Mouse (Mus musculus) neural tube, embryonic 12.5 days (tissue): ENCODE results near the gene Trit1. TPM values are rescaled to one million over a fixed set of nuclear protein-coding genes. Genes with fewer than 3 reads are reported as not detected.
"Not testable (repeated sequence)": the region's sequence is repeated elsewhere in the genome, so short reads cannot be mapped to it uniquely, and the experiment has no call there.

Experiments used
- ATAC-seq: fragments of 200-750 bp; cut with Nextera tagmentation; 2 replicates; pipeline ENCODE4 v1.8.0; 2017; ENCODE audit warnings: low read depth, mild to moderate bottlenecking, moderate TSS enrichment, moderate library complexity; ENCODE audit not compliant: low FRiP score
- H3K27ac ChIP-seq: fragments of 300-500 bp; sonication (generic); 2 replicates; pipeline ENCODE4 v1.5.1; 2016
- H3K27me3 ChIP-seq: fragments of 300-500 bp; sonication (generic); replicated peaks from 2 replicates; pipeline ENCODE4 v1.6.1; 2016; ENCODE audit warnings: mild to moderate bottlenecking
- H3K36me3 ChIP-seq: fragments of 300-500 bp; sonication (generic); 2 replicates; pipeline ENCODE4 v1.6.1; 2016; ENCODE audit warnings: mild to moderate bottlenecking
- H3K4me1 ChIP-seq: fragments of 300-500 bp; sonication (generic); 2 replicates; pipeline ENCODE4 v1.6.1; 2016
- H3K4me2 ChIP-seq: fragments of 300-500 bp; sonication (generic); replicated peaks from 2 replicates; pipeline ENCODE4 v1.6.1; 2016; ENCODE audit warnings: mild to moderate bottlenecking
- H3K4me3 ChIP-seq: fragments of 300-500 bp; sonication (generic); 2 replicates; pipeline ENCODE4 v1.5.1; 2016
- H3K9ac ChIP-seq: fragments of 300-500 bp; sonication (generic); 2 replicates; pipeline ENCODE4 v1.6.1; 2016; ENCODE audit warnings: mild to moderate bottlenecking
- H3K9me3 ChIP-seq: fragments of 300-500 bp; sonication (generic); 2 replicates; pipeline ENCODE4 v1.6.1; 2016; ENCODE audit warnings: mild to moderate bottlenecking
- WGBS: fragments of 180-500 bp; shearing (Covaris S2); methylation state at CpG from one replicate; pipeline ENCODE4 v1.1.7; 2016; 5-methylcytosine and 5-hydroxymethylcytosine counted together
- polyA plus RNA-seq: library from polyadenylated mRNA; unstranded; fragments of >200 nt; fragmentation: Nextera tagmentation; extraction: Ambion mirVana; gene quantifications from 2 replicates; pipeline ENCODE4 v1.2.1, GENCODE M21; 2016

Gene Trit1
- polyA plus RNA-seq, 1 experiment from 2014 or later, result 26.6 TPM

DNA sequence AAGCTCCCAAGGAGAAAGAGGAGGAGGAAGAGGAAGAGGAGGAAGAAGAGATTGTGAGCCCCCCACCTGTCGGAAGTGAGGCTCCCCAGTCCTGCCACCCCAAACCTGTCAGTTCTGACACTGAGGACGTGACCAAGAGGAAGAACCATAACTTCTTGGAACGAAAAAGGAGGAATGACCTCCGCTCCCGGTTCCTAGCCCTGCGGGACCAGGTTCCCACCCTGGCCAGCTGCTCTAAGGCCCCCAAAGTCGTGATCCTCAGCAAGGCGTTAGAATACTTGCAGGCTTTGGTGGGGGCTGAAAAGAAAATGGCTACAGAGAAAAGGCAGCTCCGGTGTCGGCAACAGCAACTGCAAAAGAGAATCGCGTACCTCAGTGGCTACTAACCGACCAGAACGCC is 16.3 kb upstream of the Trit1 start:
- Histone ChIP-seq H3K27me3 (no peaks in the 10 kb centered on the region), H3K9me3 (no peaks in the 10 kb centered on the region), H3K36me3 (peaks cover 32% of the 10 kb centered on the region), H3K4me1 (peaks cover 30% of the 10 kb centered on the region), H3K27ac (peak overlapping the region; percentile 86), H3K4me3 (peak overlapping the region; percentile 88; the same call in 1 of the 2 replicates), H3K4me2 (peak overlapping the region; percentile 80), H3K9ac (peak overlapping the region; percentile 52; the same call in 1 of the 2 replicates)
- 37% methylated on average over 14 of the region's 14 CpGs for WGBS
- ATAC-seq, result no peak

DNA sequence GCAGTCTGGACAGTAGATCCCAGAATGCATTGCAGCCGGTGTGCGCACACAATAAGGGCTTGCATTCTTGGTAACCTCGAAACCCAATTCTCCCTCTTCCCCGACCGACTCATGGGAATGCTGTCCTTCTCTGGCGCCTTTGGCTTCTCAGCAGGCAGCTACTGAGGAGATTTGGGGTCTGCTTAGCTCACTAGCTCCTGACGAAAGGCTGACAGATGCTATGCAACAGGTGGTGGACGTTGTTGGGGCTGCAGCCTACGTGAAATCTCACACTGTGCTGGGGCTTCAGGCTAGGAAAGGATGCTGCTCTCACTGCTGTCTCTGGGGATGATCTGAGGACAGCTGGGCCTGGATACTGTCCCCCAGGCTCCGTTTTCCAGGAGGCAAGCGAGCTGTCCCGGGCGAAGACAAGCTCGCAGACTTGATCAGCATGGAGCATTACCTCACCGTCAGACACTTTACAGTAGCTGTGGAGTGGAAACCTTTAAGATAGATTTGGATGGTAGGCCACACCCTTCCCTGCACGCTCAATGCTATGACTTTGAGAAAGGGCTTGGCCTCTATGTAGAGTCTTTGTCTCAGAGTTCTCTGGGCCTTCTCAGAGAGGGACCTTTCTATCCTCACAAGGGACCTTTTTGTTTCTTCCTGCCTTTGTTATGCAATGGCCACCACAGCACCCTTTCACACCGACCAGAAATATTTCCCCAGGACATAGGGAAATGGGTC is 15.6 kb upstream of the Trit1 start:
- WGBS, result 28% methylated on average over 17 of the region's 17 CpGs
- ATAC-seq, result no peak
- Histone ChIP-seq H3K27me3 (no peaks in the 10 kb centered on the region), H3K4me2 (peak overlapping the region; percentile 80), H3K36me3 (peaks cover 32% of the 10 kb centered on the region), H3K9ac (no peak overlapping the region; the same call in 1 of the 2 replicates), H3K4me1 (peaks cover 30% of the 10 kb centered on the region), H3K4me3 (no peak overlapping the region), H3K27ac (peak overlapping the region; percentile 86; the same call in 1 of the 2 replicates), H3K9me3 (no peaks in the 10 kb centered on the region)

DNA sequence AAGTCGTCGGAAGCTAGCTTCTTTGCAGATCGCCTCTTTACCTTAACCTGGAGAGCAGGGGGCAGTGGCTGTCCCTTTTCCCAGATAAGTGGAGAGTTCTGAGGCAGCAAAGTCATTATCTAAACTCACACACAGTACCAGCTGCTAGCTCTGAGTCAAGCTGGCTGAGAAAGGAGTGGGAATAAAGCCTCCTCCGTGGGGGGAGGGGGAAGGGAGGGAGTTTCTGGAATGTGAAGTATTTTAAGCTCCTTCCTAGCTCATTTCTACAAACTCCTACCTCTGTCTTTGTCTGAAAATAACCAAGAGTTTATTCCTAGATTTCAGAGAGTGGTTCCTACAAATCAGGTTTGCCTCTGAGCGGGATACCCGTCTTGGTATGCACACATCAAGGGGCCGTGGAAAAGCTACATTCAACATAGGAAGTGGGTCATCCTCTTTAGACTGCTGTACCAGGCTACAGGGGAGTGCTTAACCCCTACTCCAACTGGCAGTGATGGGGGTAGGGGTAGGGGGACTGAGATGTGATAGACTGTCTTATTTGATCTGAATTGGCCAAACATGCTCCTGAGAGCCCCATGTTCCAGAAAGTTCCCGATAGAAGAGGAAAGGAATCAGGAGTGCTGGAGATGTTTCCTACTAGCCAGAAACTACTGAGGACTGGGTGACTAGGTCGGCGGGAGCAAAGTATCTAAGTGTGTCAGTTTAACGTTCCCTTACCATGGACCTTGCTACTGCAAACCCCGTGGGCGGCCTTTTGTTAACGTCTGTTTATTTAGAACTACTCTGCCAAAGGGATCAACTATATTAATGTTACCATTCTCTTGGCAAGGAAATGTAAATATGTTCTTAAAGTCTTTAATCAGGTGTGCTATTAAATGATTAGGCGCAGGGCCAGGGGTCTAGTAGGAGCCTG is 11.1 kb upstream of the Trit1 start:
- H3K27me3 ChIP-seq, result no peaks in the 10 kb centered on the region
- H3K36me3 ChIP-seq, result peaks cover 27% of the 10 kb centered on the region
- ATAC-seq, result no peak
- H3K27ac ChIP-seq, result no peak overlapping the region
- H3K4me1 ChIP-seq, result peaks cover 23% of the 10 kb centered on the region
- no peak overlapping the region for H3K4me2 ChIP-seq
- H3K9me3 ChIP-seq, result no peaks in the 10 kb centered on the region
- no peak overlapping the region for H3K9ac ChIP-seq
- no peak overlapping the region for H3K4me3 ChIP-seq
- WGBS, result 53% methylated on average over 15 of the region's 15 CpGs

DNA sequence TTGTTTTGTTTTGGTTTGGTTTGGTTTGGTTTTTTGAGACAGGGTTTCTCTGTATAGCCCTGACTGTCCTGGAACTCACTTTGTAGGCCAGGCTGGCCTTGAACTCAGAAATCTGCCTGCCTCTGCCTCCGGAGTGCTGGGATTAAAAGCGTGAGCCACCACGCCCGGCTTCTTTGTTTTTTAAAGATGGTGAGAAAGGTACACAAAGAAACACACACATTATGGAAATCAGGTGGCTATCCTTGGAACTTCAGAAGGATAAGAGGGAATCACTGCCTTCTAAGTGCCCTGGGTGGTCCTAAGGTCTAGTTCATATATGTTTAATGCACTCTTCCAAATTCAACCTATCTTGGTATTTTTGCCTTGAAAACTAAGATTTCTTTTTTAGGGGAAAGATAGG is 3.9 kb upstream of the Trit1 start:
- WGBS, result 86% methylated on average over 4 of the region's 4 CpGs
- peaks cover 36% of the 10 kb centered on the region for H3K4me1 ChIP-seq
- H3K9ac ChIP-seq, result 0 out of 2 replicates have a peak overlapping the region, but pooled peaks have one; percentile 39
- peak overlapping the region; percentile 78; the same call in 1 of the 2 replicates for H3K27ac ChIP-seq
- H3K27me3 ChIP-seq, H3K4me2 ChIP-seq, H3K4me3 ChIP-seq, ATAC-seq, H3K36me3 ChIP-seq, H3K9me3 ChIP-seq: not testable (repeated sequence)

DNA sequence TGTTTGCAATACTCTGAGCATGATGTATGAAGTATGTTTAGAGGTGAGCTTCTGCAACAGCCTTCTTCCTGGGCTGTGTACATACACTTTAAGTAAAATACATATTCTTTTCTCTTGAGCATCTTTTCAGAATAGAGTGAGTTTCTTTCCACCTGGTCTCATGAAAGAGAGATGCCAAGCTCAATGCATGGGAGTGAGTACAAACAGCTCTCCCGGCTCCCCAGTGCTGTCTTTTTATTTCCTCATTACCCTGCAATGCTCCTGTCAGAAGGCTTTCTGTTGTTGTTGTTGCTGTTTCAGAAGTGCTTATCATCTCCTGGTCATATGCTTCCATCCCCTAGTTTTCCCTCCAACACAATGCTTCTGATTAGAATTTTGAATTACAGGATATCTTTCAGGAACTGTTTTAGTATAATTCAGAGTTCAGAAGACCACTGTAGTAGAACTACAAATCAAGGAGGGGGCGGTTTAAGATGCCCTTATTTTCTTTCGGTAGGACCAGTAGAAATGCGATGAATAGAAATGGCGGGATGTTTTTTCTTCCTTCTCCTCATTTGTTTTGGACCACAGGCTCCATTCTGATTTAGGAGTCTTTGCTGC is 3.0 kb upstream of the Trit1 start:
- Histone ChIP-seq H3K4me3 (no peak overlapping the region), H3K27me3 (no peaks in the 10 kb centered on the region), H3K4me1 (peaks cover 45% of the 10 kb centered on the region), H3K9me3 (no peaks in the 10 kb centered on the region), H3K27ac (peak overlapping the region; percentile 78), H3K36me3 (0 out of 2 replicates have a peak, but pooled peaks cover 1% of the 10 kb centered on the region), H3K9ac (no peak overlapping the region), H3K4me2 (peak overlapping the region; percentile 42)
- ATAC-seq, result peak; percentile 13; the same call in 1 of the 2 replicates
- 18% methylated on average over 5 of the region's 5 CpGs for WGBS

DNA sequence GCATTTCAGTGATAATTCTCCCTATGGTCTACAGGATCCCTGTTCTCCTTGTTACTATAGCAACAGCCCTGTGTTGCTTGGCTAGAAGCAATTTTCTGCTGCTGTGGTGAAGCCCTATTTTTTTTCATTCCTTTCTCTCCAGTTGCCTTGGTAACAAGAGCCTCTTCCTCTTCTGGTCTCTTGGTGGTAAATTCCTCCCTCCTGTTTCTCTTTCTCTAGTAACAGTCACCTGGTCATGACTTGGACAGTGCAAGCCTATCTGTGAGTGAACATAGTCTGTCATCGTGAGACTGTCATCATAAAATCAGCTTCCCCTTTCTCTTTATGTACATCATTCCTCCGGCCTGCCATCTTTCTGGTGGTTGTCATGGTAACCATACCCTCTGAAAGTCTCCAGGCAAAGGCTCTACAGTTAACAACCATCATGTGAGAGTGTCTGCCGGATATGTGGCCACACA is 2.4 kb upstream of the Trit1 start:
- H3K4me2 ChIP-seq, result peak overlapping the region; percentile 42
- no peaks in the 10 kb centered on the region for H3K9me3 ChIP-seq
- H3K4me1 ChIP-seq, result peaks cover 51% of the 10 kb centered on the region
- H3K36me3 ChIP-seq, result 0 out of 2 replicates have a peak, but pooled peaks cover 2% of the 10 kb centered on the region
- no peak overlapping the region for H3K4me3 ChIP-seq
- WGBS, result 17% methylated on average over 3 of the region's 3 CpGs
- peak; percentile 83 for ATAC-seq
- no peaks in the 10 kb centered on the region for H3K27me3 ChIP-seq
- H3K9ac ChIP-seq, result no peak overlapping the region
- H3K27ac ChIP-seq, result peak overlapping the region; percentile 78

DNA sequence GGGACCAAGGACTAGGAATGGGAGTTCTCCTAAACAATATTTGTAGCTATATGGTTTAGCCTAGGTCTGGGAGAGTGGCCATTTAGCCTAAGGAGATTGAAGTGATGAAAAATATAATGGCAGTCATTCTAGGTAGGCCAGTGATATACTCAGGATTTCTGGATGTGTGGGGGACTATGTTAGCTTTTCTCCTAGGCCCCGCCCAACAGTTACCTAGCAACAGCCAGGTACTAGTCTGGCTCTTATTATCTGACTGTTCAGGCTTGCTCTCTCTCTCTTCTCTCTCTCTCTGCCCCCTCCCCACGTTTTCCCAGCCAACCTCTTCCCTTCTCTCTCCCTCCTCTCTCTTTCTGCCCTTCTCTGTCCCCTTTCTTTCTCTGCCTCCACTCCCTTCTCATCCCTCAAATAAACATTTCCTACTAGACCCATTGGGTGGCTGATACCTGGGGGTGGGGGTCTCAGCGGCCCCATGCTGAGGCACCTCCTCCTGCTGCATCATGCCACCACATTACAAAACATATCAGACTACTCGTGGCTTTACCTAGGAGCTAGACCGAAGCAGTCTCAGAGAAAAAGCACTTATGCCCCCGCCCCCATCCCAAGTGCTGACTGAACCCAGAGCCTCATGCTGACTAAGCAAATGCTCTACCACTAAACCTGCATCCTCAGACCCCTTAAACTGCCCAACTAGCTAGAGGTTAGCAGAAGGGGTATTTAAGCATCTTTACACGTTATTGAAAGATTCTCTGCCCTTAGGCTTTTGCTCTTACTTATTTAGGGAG is 1.7 kb upstream of the Trit1 start:
- 25% methylated on average over 7 of the region's 7 CpGs for WGBS

DNA sequence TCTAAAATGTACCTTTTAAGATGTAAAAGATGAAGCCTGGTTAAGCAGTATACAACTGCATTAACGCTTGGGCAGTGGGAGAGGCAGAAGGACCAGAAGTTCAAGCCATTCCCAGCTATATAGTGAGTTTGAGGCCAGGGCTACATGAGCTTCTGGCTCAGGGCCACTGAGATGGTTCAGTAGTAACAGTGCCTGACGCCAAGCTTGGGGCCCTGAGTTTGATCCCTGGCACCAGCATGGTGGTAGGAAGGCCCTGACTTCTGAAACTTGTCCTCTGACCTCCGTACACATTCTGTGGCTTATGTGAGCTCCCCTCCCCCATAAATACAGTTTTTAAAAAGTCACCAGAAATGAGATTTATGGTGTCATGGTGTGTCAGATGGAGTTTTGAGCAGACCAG is 5.2 kb downstream of the Trit1 start:
- WGBS, result 92% methylated on average over 3 of the region's 3 CpGs
- H3K27ac ChIP-seq, result no peak overlapping the region
- no peak overlapping the region for H3K4me2 ChIP-seq
- no peak overlapping the region for H3K4me3 ChIP-seq
- H3K9ac ChIP-seq, result no peak overlapping the region
- H3K27me3 ChIP-seq, result no peaks in the 10 kb centered on the region
- ATAC-seq, result no peak
- peaks cover 13% of the 10 kb centered on the region; the same call in 1 of the 2 replicates for H3K36me3 ChIP-seq
- no peaks in the 10 kb centered on the region for H3K9me3 ChIP-seq
- peaks cover 26% of the 10 kb centered on the region for H3K4me1 ChIP-seq

More for the DNA sequence above, 1.7 kb upstream of the Trit1 start:
- Histone ChIP-seq H3K9me3 (no peaks in the 10 kb centered on the region), H3K27me3 (no peaks in the 10 kb centered on the region), H3K9ac (no peak overlapping the region), H3K36me3 (0 out of 2 replicates have a peak, but pooled peaks cover 2% of the 10 kb centered on the region), H3K4me2 (peak overlapping the region; percentile 42), H3K4me3 (no peak overlapping the region), H3K27ac (peak overlapping the region; percentile 78), H3K4me1 (peaks cover 52% of the 10 kb centered on the region)
- ATAC-seq, result peak; percentile 42

DNA sequence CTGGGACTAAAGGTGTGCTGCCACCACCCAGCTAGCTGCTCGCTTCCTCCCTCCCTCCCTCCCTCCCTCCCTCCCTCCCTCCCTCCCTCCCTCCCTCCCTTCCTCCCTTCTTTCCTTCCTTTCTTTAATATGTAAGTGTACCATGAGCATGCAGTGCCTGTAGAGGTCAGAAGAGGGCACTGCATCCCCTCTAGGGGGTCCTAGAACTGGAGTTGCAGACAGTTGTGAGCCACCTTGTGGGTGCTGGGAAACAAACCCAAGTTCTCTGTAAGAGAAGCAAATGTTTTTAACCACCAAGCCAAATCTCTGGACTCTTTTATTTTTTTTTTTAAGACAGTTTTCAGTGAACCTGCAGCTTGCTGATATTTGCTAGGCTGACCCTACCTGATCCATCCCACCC is 6.5 kb downstream of the Trit1 start:
- no peaks in the 10 kb centered on the region for H3K27me3 ChIP-seq
- peaks cover 19% of the 10 kb centered on the region; the same call in 1 of the 2 replicates for H3K36me3 ChIP-seq
- H3K9me3 ChIP-seq, result no peaks in the 10 kb centered on the region
- peaks cover 17% of the 10 kb centered on the region for H3K4me1 ChIP-seq
- WGBS, result 92% methylated on average over 1 of the region's 1 CpGs
- no peak overlapping the region for H3K4me3 ChIP-seq
- H3K27ac ChIP-seq, result no peak overlapping the region
- ATAC-seq, result no peak
- no peak overlapping the region for H3K9ac ChIP-seq
- H3K4me2 ChIP-seq, result no peak overlapping the region

DNA sequence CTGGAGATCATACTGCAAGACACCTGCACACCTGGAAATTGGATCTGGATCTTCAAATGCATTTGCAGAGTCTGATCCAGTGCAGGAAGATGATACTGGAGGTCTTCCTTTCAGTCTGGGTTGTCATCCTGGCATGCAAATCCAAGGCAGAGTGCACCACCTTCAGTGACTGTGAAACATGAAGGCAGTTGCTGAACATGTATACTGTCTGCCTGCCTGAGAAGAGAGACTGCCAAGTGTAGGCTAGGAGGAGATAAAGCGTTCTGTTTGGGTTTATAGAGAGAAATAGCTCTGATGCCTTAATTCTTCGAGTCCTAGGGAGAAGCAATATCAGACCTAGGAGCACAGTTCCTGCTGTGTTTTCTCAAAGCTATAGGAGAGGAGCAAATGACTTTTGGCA is 9.0 kb downstream of the Trit1 start:
- Histone ChIP-seq H3K27me3 (no peaks in the 10 kb centered on the region), H3K4me2 (no peak overlapping the region), H3K9me3 (no peaks in the 10 kb centered on the region), H3K9ac (no peak overlapping the region), H3K4me3 (no peak overlapping the region), H3K36me3 (peaks cover 24% of the 10 kb centered on the region), H3K4me1 (0 out of 2 replicates have a peak, but pooled peaks cover 8% of the 10 kb centered on the region), H3K27ac (no peak overlapping the region)
- ATAC-seq, result no peak
- WGBS, result 89% methylated on average over 2 of the region's 2 CpGs

DNA sequence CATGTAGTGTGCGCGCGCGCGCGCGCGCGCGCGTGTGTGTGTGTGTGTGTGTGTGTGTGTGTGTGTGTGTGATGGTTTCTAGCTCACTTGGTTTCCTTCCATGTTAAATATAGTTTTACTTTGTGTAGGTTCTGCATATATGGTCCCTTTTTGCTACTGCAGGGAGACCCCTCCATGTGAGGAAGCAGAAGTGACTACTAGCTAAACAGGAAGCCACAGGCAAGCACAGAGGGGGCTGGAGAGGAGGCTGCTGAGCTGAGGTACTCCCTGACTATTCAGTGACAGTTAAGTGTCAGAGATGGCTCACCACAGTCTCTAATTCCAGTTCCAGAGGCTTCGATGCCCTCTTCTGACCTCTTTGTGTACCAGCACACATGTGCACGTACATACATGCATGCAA is 9.8 kb downstream of the Trit1 start:
- H3K4me2 ChIP-seq, result no peak overlapping the region
- WGBS, result 96% methylated on average over 13 of the region's 13 CpGs
- peaks cover 29% of the 10 kb centered on the region for H3K36me3 ChIP-seq
- H3K9ac ChIP-seq, result no peak overlapping the region
- H3K4me1 ChIP-seq, result 0 out of 2 replicates have a peak, but pooled peaks cover 8% of the 10 kb centered on the region
- no peaks in the 10 kb centered on the region for H3K9me3 ChIP-seq
- no peaks in the 10 kb centered on the region for H3K27me3 ChIP-seq
- no peak overlapping the region for H3K27ac ChIP-seq
- ATAC-seq, result no peak
- H3K4me3 ChIP-seq, result no peak overlapping the region
